Mouse (Mus musculus) cortical plate, adult 2 months (tissue): ENCODE data around the gene 2610301B20Rik.

Experiments
- CTCF ChIP-seq: fragments of 200-500 bp; IDR thresholded peaks from 2 replicates; pipeline ENCODE4 v1.5.1; 2011; ENCODE audit warnings: mild to moderate bottlenecking, control low read depth, low read length; ENCODE audit not compliant: insufficient read depth; ENCODE audit errors: extremely low read depth
- POLR2A ChIP-seq: fragments of 200-500 bp; IDR thresholded peaks from 2 replicates; pipeline ENCODE4 v1.6.1; 2011; ENCODE audit warnings: mild to moderate bottlenecking, low read length, control low read depth; ENCODE audit not compliant: insufficient read depth; ENCODE audit errors: extremely low read depth

DNA sequence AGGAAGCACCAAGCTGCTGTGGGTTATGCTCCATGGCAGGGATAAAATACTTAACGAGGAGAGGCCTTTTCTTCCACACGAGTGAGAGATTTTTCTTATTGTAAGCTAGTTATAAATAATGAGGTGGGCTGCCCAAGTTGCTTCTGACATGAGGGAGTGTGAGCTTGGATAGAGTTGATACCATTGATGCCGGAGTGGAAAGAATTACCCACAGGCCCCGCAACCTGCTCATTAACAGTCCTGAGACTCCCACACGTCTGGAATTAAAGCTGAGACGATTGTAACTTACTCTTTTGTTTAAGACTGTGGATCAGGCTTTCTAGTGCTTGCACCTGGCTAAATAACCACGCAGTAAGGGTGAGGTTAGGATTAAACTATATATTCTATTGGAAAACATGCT is 24.5 kb upstream of the 2610301B20Rik start:
- no peak for TF ChIP-seq CTCF
- no peak for TF ChIP-seq POLR2A
